Mouse (Mus musculus): ENCODE results near the gene Ankfn1. TPM values are rescaled to one million over a fixed set of nuclear protein-coding genes. Genes with fewer than 3 reads are reported as not detected.

Ankfn1 gene
- polyA plus RNA-seq, 1 experiment from 2014 or later, result 2.7 TPM

DNA sequence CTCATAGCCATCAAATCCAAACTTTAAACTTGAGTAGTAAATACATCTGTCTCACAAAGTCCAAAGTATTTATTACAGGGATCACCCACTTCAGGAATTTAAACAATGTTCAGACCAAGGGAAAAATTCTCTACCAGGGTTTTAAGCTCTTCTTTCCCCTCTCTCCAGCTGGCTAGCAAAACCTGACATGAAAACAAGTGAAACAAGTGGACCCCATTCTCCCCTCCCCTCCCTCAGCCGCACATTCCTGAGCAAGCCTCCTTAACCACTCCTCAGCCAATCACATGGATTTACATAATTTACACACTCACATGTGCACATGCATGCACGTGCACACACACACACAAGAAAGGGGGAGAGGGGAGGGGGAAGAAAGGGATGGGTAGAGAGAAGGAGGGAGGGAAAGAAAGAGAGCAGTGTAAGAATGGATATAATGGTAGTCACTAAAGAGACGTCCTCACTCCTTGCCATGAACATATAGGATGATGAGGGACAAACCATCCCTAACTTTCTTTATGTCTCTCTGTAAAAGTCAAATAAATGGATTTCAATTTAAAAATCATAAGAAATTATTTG lies 104.9 kb downstream of the Ankfn1 start:
- no peaks in the 10 kb centered on the region for H3K9me3 ChIP-seq
- no peak overlapping the region for H3K27ac ChIP-seq (replicated peaks)
- no peak overlapping the region for H3K4me2 ChIP-seq (replicated peaks)
- H3K4me1 ChIP-seq, result peaks cover 6% of the 10 kb centered on the region; the same call in 1 of the 2 replicates
- H3K27me3 ChIP-seq, result no peaks in the 10 kb centered on the region
- no peak overlapping the region for H3K9ac ChIP-seq (replicated peaks)
- H3K36me3 ChIP-seq, result no peaks in the 10 kb centered on the region
- 51% methylated on average over 3 of the region's 3 CpGs for WGBS
- ATAC-seq (ENCODE audit: low FRiP score, low read depth), result no peak
- no peak overlapping the region for H3K4me3 ChIP-seq

DNA sequence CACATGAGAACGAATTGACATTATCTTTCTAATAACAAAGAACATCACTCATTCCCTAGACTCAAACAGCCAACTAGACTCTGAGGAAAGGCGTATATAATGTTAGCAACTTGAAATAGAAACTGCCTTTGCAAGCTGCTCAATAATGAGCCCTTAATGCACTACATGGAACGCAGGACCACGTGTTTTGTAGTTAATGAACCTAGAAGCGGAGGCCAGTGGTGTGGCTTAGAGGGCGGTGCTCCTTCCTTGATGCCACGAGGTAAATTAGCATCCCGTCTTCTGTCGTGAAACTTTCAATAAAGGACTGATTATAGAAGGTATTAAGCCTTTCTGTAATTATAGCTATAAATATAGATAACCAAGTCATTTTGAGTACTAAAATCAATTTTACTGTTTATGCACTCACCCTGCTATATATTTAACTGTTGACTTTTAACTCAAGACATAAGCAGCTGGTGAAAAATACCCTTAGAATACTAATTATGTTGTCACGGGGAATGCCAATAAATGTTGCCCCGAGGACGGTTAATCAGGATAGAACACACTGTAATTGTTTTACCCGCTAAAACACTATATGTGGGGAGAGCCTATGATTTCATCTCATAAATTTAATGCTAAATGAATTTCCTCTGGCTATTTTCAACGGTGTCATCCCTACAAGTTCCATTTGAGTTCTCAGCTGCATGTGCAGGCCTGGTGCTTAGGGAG lies 112.1 kb downstream of the Ankfn1 start:
- no peak overlapping the region for H3K4me3 ChIP-seq
- H3K4me2 ChIP-seq (replicated peaks), result no peak overlapping the region
- 78% methylated on average over 14 of the region's 14 CpGs for WGBS
- peaks cover 2% of the 10 kb centered on the region; the same call in 1 of the 2 replicates for H3K4me1 ChIP-seq
- 0 out of 2 replicates have a peak, but pooled peaks have one; percentile 30 for ATAC-seq (ENCODE audit: low FRiP score, low read depth)
- no peaks in the 10 kb centered on the region for H3K27me3 ChIP-seq
- H3K9ac ChIP-seq (replicated peaks), result no peak overlapping the region
- H3K27ac ChIP-seq (replicated peaks), result no peak overlapping the region
- no peaks in the 10 kb centered on the region for H3K9me3 ChIP-seq
- no peaks in the 10 kb centered on the region for H3K36me3 ChIP-seq

DNA sequence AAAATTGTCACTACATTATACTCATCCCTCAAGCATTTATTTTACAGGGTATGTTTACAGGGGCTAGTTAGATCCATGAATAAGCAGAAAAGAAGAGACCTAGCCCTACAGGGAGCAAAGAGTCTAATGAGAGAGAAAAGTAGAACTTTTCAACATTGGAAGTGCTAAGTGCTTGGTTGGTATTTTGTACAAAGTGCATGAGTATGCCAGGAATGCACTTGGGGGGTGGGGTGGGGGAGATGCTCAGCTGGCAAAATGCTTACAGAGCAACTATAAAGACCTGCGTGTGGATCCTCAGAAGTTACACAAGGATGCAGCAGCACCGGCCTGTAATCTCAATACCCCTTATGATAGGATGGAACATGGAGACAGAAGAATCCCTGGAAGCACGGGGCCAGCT lies 118.4 kb downstream of the Ankfn1 start:
- no peak overlapping the region for H3K27ac ChIP-seq (replicated peaks)
- WGBS, result 84% methylated on average over 3 of the region's 3 CpGs
- no peaks in the 10 kb centered on the region for H3K4me1 ChIP-seq
- no peaks in the 10 kb centered on the region for H3K36me3 ChIP-seq
- no peaks in the 10 kb centered on the region for H3K27me3 ChIP-seq
- no peak overlapping the region for H3K4me2 ChIP-seq (replicated peaks)
- no peak for ATAC-seq (ENCODE audit: low FRiP score, low read depth)
- no peaks in the 10 kb centered on the region for H3K9me3 ChIP-seq
- no peak overlapping the region for H3K4me3 ChIP-seq
- H3K9ac ChIP-seq (replicated peaks), result no peak overlapping the region

DNA sequence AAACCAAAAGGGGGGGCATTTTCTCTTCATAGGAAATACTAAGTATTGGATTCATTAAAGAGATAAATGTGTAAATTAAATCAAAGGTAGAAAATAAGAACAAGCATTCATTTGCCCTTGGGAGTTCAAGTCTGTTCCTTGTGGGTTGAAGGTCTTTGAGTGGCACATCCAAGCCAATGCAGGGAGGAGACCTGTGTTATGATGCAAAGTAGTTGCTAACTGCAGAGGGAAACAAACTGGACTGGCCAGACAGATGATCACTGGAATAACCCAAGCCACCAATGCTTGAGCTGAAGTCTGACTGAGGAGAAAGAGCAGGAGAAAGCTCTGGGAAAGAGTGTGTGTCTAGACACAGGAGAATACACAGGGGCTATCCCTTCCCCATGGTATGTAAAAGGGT lies 120.9 kb downstream of the Ankfn1 start:
- no peak overlapping the region for H3K4me2 ChIP-seq (replicated peaks)
- H3K27me3 ChIP-seq, result no peaks in the 10 kb centered on the region
- no peaks in the 10 kb centered on the region for H3K9me3 ChIP-seq
- no peak overlapping the region for H3K9ac ChIP-seq (replicated peaks)
- H3K4me3 ChIP-seq, result no peak overlapping the region
- ATAC-seq (ENCODE audit: low FRiP score, low read depth), result no peak
- H3K4me1 ChIP-seq, result no peaks in the 10 kb centered on the region
- H3K27ac ChIP-seq (replicated peaks), result no peak overlapping the region
- H3K36me3 ChIP-seq, result no peaks in the 10 kb centered on the region

DNA sequence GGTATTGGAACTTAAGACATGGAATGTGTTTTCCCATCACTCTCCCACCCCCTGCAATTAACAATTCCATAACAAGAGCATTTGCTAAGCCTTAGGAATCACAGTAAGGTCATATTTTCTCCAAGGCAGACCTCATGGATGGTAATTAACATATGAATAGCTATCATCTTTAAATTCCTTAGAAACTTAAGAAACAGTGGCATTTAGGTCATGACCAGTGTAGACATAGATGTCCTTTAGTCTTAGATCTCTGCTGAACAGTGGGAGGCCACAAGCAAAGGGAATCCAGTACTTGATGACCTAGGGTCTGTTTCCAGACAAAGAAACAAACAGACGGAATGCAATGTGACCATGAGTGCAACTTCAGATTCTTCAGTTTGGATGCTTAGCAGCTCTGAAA lies 141.7 kb downstream of the Ankfn1 start:
- H3K9ac ChIP-seq (replicated peaks), result no peak overlapping the region
- no peaks in the 10 kb centered on the region for H3K9me3 ChIP-seq
- H3K4me2 ChIP-seq (replicated peaks), result no peak overlapping the region
- H3K4me1 ChIP-seq, result peaks cover 7% of the 10 kb centered on the region; the same call in 1 of the 2 replicates
- H3K27me3 ChIP-seq, result no peaks in the 10 kb centered on the region
- H3K27ac ChIP-seq (replicated peaks), result no peak overlapping the region
- ATAC-seq (ENCODE audit: low FRiP score, low read depth), result no peak
- 46% methylated on average over 1 of the region's 1 CpGs for whole genome bisulfite sequencing
- no peaks in the 10 kb centered on the region for H3K36me3 ChIP-seq
- H3K4me3 ChIP-seq, result no peak overlapping the region

DNA sequence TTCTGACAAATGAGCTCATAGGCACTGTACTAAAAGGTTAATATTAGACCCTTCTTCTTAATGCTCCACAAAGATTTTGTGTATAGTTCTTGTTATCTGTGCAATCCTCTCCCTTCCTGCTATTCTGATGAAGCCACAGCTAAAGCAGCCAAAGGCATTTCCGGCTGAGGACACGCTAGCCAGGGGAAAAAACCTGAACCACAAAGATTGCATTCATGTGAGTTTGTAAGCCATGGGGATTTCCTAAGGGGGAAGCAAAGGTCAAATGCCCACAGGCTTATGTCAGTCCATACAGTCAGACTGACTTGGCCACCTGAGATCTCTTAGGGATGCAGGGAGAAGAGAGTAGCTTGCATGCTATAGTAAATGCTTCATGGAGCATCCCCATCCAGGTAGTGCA lies 146.1 kb downstream of the Ankfn1 start:
- Histone ChIP-seq H3K4me2 (replicated peaks) (no peak overlapping the region), H3K27me3 (no peaks in the 10 kb centered on the region), H3K4me1 (0 out of 2 replicates have a peak, but pooled peaks cover 6% of the 10 kb centered on the region), H3K27ac (replicated peaks) (no peak overlapping the region), H3K9ac (replicated peaks) (no peak overlapping the region), H3K36me3 (no peaks in the 10 kb centered on the region), H3K9me3 (no peaks in the 10 kb centered on the region), H3K4me3 (no peak overlapping the region)
- WGBS, result 84% methylated on average over 2 of the region's 2 CpGs
- ATAC-seq (ENCODE audit: low FRiP score, low read depth), result no peak

DNA sequence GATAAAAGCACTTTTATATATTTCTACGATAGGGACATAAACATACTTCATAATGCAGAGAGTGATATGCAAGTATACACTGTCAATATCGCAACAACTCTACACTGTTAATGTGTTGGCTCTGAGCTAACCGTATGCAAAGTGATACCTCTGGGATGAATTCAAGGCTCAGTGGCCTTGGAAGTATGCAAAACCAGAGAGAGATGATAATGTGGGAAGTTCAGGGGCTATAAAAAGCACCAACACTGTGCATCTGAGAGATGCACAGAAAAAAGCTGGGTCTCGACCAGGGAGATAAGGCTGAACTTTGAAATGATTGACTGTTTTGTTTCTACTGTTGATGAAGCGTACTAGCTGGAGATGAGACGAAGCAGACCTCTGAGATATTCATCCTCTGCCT lies 148.9 kb downstream of the Ankfn1 start:
- Histone ChIP-seq H3K9me3 (no peaks in the 10 kb centered on the region), H3K4me1 (peaks cover 11% of the 10 kb centered on the region; the same call in 1 of the 2 replicates), H3K9ac (replicated peaks) (no peak overlapping the region), H3K27ac (replicated peaks) (no peak overlapping the region), H3K4me2 (replicated peaks) (no peak overlapping the region), H3K27me3 (no peaks in the 10 kb centered on the region), H3K36me3 (no peaks in the 10 kb centered on the region), H3K4me3 (no peak overlapping the region)
- ATAC-seq (ENCODE audit: low FRiP score, low read depth), result no peak
- WGBS, result 93% methylated on average over 6 of the region's 6 CpGs

DNA sequence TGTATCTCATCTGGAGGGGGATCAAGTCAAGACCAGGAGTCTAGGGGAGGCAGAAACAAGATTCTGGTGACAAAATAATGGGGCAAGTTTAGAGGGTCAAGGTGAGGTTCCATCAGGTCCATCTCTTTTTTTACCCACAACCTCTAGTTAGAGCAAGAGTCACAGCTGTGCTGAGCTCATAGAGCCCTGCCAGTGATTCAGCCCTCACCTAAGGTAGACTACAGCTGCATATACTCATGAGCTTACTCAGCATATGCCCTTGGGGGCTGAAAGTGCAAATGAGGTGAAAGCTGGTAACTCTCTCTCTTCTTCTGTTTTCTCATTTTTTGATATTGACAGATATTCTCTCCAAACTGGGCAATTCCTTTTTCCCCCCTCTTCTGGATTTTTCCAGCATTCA lies 150.2 kb downstream of the Ankfn1 start:
- Histone ChIP-seq H3K36me3 (no peaks in the 10 kb centered on the region), H3K9ac (replicated peaks) (no peak overlapping the region), H3K4me3 (no peak overlapping the region), H3K27me3 (no peaks in the 10 kb centered on the region), H3K27ac (replicated peaks) (no peak overlapping the region), H3K4me1 (peaks cover 16% of the 10 kb centered on the region; the same call in 1 of the 2 replicates), H3K4me2 (replicated peaks) (no peak overlapping the region), H3K9me3 (no peaks in the 10 kb centered on the region)
- no peak for ATAC-seq (ENCODE audit: low FRiP score, low read depth)

DNA sequence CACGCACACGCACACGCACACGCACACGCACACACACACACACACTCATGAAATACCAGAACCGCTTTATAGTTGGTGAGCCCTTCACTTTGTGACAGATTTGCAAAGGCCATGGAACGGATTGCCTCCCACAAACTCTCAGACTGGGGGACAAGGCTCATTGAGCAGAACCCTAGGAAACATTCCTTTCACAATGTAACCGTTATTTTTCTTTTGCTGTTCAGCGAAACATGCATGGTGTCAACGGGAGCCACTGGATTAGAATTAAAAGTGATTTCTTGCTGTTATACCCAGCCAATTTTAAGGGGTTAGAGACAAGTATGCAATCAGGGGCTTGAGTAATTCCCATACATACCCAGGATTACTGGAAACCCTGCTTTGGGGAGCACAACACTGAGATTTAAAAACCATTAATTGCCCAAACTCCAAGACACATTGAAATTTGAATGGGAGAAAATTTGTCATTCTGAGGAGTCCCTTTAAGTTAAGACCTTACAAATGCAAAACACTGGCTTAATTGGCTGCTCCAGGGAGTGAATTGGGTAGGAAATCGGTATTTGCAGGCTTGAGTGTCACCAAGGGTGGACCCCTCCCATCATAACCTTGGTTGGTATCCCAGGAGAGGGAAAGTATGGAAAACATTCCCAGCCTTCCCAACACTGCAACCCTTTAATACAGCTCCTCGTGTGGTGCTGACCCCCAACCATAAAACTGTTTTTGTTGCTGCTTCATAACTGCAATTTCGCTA lies 153.6 kb downstream of the Ankfn1 start:
- no peak for ATAC-seq (ENCODE audit: low FRiP score, low read depth)
- H3K27ac ChIP-seq (replicated peaks), result no peak overlapping the region
- no peaks in the 10 kb centered on the region for H3K9me3 ChIP-seq
- peaks cover 25% of the 10 kb centered on the region for H3K4me1 ChIP-seq
- no peak overlapping the region for H3K9ac ChIP-seq (replicated peaks)
- H3K27me3 ChIP-seq, result no peaks in the 10 kb centered on the region
- no peak overlapping the region for H3K4me2 ChIP-seq (replicated peaks)
- no peaks in the 10 kb centered on the region for H3K36me3 ChIP-seq
- 68% methylated on average over 13 of the region's 13 CpGs for WGBS
- no peak overlapping the region for H3K4me3 ChIP-seq

DNA sequence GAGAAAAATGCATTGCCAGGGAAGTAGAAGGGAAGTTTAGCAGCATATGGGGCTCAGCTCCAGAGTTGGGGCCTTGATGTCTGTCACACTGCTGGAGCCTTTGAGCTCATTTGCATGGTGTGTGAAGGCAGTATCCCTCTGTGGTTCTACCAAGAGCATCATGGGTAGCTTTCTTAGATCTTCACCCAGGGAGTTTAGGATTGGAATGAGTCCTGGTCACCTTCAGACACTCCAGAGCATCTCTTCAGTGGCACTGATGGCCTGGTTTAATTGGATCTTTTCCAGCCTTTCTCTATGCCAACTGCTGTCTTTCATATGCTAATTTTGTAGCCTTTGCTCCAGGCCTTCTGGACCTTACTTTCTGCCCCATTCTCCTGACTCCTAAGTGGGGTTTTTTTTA lies 157.5 kb downstream of the Ankfn1 start:
- Histone ChIP-seq H3K9ac (replicated peaks) (no peak overlapping the region), H3K4me3 (no peak overlapping the region), H3K9me3 (no peaks in the 10 kb centered on the region), H3K27ac (replicated peaks) (peak overlapping the region; percentile 35), H3K4me2 (replicated peaks) (no peak overlapping the region), H3K4me1 (peaks cover 29% of the 10 kb centered on the region), H3K27me3 (no peaks in the 10 kb centered on the region), H3K36me3 (no peaks in the 10 kb centered on the region)
- peak; percentile 69 for ATAC-seq (ENCODE audit: low FRiP score, low read depth)

DNA sequence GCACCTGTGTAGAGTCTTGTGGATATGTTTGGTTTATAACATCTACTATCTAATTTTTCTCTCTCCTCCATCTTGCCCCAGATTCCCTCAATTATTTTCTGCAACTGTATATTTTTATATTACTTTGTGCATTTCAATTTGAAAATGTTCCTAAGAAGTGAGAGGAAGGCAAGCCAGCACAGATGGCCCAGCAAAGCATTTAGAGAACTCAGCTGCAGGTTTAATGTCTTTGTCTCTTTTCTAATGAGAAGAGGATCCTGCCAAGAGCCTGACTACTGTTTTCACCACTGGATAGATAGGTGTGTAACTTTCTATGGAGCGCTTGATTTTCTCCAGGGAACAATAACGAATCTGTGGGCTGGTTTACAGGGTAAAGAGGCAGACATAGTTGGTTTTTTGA lies 161.6 kb downstream of the Ankfn1 start:
- no peak for ATAC-seq (ENCODE audit: low FRiP score, low read depth)
- Histone ChIP-seq H3K27ac (replicated peaks) (no peak overlapping the region), H3K9me3 (no peaks in the 10 kb centered on the region), H3K4me2 (replicated peaks) (no peak overlapping the region), H3K27me3 (no peaks in the 10 kb centered on the region), H3K9ac (replicated peaks) (no peak overlapping the region), H3K36me3 (no peaks in the 10 kb centered on the region), H3K4me1 (peaks cover 16% of the 10 kb centered on the region), H3K4me3 (no peak overlapping the region)
- WGBS, result 91% methylated on average over 2 of the region's 2 CpGs

DNA sequence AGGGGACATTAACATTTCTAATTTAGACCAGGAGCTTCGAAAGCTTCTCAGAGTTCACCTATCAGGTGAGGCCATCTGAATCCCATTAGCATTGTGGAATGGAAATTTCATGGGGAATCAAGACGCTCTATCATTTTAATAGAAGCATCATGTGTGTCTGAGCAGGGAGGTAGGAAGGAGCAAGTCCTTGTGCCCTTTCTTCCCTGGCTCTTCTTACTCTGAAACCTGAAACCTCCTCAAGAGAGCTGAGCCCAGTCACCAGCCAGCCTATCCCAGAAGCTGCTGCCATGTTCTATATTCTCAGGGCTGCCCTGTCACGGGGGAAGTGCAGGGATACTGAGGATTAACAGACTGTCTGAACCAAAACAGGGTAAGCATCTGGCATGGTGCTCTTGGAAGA lies 165.9 kb downstream of the Ankfn1 start:
- no peak overlapping the region for H3K4me3 ChIP-seq
- ATAC-seq (ENCODE audit: low FRiP score, low read depth), result no peak
- no peak overlapping the region for H3K9ac ChIP-seq (replicated peaks)
- 58% methylated on average over 3 of the region's 3 CpGs for WGBS
- H3K36me3 ChIP-seq, result no peaks in the 10 kb centered on the region
- H3K27ac ChIP-seq (replicated peaks), result no peak overlapping the region
- no peaks in the 10 kb centered on the region for H3K27me3 ChIP-seq
- H3K4me1 ChIP-seq, result 0 out of 2 replicates have a peak, but pooled peaks cover 9% of the 10 kb centered on the region
- no peaks in the 10 kb centered on the region for H3K9me3 ChIP-seq
- no peak overlapping the region for H3K4me2 ChIP-seq (replicated peaks)

Measured in midbrain, embryonic 12.5 days (tissue).